Mouse (Mus musculus) limb, embryonic 14.5 days (tissue): ENCODE results near the gene Cox15. TPM values are rescaled to one million over a fixed set of nuclear protein-coding genes. Genes with fewer than 3 reads are reported as not detected.

ENCODE experiments used
- ATAC-seq: fragments of 200-750 bp; cut with Nextera tagmentation; 2 replicates; pipeline ENCODE4 v1.8.0; 2017; ENCODE audit warnings: low read depth, moderate number of reproducible peaks, moderate TSS enrichment; ENCODE audit not compliant: low FRiP score
- DNase-seq: peaks from one replicate; pipeline ENCODE4 v3.0.0-alpha.2; 2015; ENCODE audit warnings: low spot score
- H3K27ac ChIP-seq: fragments of 300-500 bp; sonication (generic); replicated peaks from 2 replicates; pipeline ENCODE4 v1.5.1; 2014; ENCODE audit warnings: low read depth, mild to moderate bottlenecking, low read length, moderate library complexity, mixed read lengths
- H3K27me3 ChIP-seq: fragments of 300-500 bp; sonication (generic); 2 replicates; pipeline ENCODE4 v1.6.1; 2014; ENCODE audit warnings: low read length, mixed read lengths; ENCODE audit not compliant: control insufficient read depth, insufficient read depth
- H3K36me3 ChIP-seq: fragments of 300-500 bp; sonication (generic); 2 replicates; pipeline ENCODE4 v1.6.1; 2014; ENCODE audit warnings: mild to moderate bottlenecking, low read length, moderate library complexity, mixed read lengths; ENCODE audit not compliant: control insufficient read depth, insufficient read depth
- H3K4me1 ChIP-seq: fragments of 300-500 bp; sonication (generic); 2 replicates; pipeline ENCODE4 v1.6.1; 2014; ENCODE audit warnings: antibody characterized with exemption, low read length, mixed read lengths; ENCODE audit not compliant: control insufficient read depth, insufficient read depth
- H3K4me2 ChIP-seq: fragments of 300-500 bp; sonication (generic); replicated peaks from 2 replicates; pipeline ENCODE4 v1.6.1; 2014; ENCODE audit warnings: low read depth, mild to moderate bottlenecking, low read length, moderate library complexity; ENCODE audit not compliant: severe bottlenecking
- H3K4me3 ChIP-seq: fragments of 300-500 bp; sonication (generic); replicated peaks from 2 replicates; pipeline ENCODE4 v1.5.1; 2014; ENCODE audit warnings: low read length
- H3K9ac ChIP-seq: fragments of 300-500 bp; sonication (generic); 2 replicates; pipeline ENCODE4 v1.6.1; 2014; ENCODE audit warnings: mild to moderate bottlenecking, low read depth, low read length, moderate library complexity; ENCODE audit not compliant: severe bottlenecking
- H3K9me3 ChIP-seq: fragments of 300-500 bp; sonication (generic); 2 replicates; pipeline ENCODE4 v1.6.1; 2016; ENCODE audit warnings: low read length; ENCODE audit not compliant: control insufficient read depth
- POLR2A ChIP-seq: fragments of 200-500 bp; IDR thresholded peaks from 2 replicates; pipeline ENCODE4 v1.8.0; 2012; ENCODE audit warnings: inconsistent platforms, mild to moderate bottlenecking, moderate library complexity, borderline replicate concordance; ENCODE audit not compliant: insufficient read depth, insufficient read length; ENCODE audit errors: extremely low read depth
- WGBS: fragments of 180-500 bp; shearing (Covaris S2); extraction: QIAGEN DNeasy Blood & Tissue Kit; methylation state at CpG from one replicate; pipeline ENCODE4 v1.1.7; 2014; 5-methylcytosine and 5-hydroxymethylcytosine counted together
- polyA plus RNA-seq, 2 experiments: library from polyadenylated mRNA; depleted of rRNA in 1 of 2; stranded (reverse) in 1 of 2; unstranded in 1 of 2; fragments of >200 nt; fragmentation: Nextera tagmentation in 1 of 2; extraction: Ambion mirVana in 1 of 2; gene quantifications; 2 replicates each; pipeline versions ENCODE4 v1.2.1 to v1.2.3; 2012 to 2014

The Cox15 gene
- polyA plus RNA-seq, 2 experiments, result 7.7 to 15.8 TPM

DNA sequence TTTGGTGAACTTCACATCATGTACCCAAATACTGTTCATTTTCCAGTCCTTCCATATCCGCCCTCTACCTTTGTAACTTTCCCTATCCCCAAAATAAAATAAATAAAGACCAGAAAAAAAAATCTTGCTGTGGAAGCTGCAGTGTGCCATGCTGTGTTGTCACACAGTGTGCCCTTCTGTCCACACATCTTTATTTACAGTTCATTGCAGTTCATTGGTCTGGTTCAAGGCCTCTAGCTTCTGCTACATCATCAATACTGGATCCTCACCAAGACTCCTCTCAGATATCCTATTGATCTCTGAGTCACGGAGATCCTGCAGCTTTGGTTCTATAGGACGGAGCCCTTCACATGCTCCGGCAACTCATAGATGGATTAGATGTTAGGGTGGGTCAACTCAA lies 39.7 kb upstream of the Cox15 start:
- 89% methylated on average over 4 of the region's 4 CpGs for WGBS

DNA sequence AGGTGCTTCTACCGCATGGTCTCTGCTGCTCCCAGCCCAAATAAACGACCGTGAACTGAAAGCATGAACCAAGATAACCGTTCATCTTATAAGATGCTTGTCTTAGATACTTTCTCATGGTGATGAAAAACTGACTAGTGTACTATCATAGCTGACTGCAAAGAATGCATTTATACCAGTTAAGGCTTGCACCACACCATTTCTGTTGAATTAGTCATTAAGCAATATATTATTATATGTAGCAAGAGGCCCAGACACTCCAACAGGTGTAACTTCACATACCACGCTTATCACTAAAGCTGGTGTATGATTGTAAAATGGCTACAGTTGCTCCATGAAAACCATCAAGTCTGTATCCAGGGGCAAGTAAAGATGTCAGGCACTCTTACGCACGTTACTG lies 37.0 kb upstream of the Cox15 start:
- WGBS, result 88% methylated on average over 7 of the region's 7 CpGs
- ATAC-seq (no peak), DNase-seq (no peak)

More for the DNA sequence above, 39.7 kb upstream of the Cox15 start:
- no peaks in the 10 kb centered on the region for H3K27me3 ChIP-seq
- no peak for ATAC-seq
- no peak for TF ChIP-seq POLR2A
- no peak for DNase-seq
- H3K9me3 ChIP-seq, result no peaks in the 10 kb centered on the region
- no peak overlapping the region for H3K4me3 ChIP-seq
- no peak overlapping the region for H3K27ac ChIP-seq
- no peaks in the 10 kb centered on the region for H3K4me1 ChIP-seq
- H3K36me3 ChIP-seq, result no peaks in the 10 kb centered on the region
- no peak overlapping the region for H3K4me2 ChIP-seq
- no peak overlapping the region for H3K9ac ChIP-seq

DNA sequence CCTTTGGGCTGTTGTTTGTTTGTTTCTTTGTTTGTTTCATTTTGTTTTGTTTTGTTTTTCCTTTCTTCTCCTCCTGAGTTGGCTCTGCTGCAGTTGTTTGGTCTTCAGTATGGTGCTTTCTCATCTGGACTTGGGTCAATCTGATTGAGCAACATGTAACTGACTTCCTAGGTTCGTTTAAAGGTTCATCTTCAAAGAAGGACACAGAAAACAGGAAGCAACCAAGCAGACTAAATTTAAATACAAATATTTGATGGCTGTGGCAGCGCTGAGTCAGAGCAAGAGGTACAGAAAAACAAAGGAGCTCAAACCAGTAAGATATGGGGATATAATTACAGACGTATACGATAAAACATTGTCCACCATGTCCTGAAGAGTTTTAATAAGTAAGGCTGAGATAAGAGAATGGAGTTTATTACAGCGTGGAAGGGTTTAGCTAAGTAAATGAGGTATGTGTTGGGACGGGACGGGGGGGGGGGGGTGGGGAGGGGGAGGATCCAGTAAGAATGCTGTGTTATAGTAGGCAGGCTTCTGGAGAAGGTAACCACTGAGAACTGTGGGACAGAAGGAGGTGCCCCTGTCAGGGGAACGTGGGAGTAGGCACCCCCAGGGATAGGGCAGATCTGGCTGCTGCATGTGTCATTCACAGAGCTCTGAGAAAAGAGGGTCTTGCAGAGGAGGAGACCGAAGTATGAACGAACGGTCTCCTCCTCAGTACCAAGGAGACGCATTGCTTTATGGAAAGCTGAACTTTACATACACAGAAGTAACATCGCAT lies 33.6 kb upstream of the Cox15 start:
- no peaks in the 10 kb centered on the region for H3K4me1 ChIP-seq
- ATAC-seq, result no peak
- H3K9me3 ChIP-seq, result no peaks in the 10 kb centered on the region
- TF ChIP-seq POLR2A, result no peak
- H3K36me3 ChIP-seq, result no peaks in the 10 kb centered on the region
- 79% methylated on average over 13 of the region's 13 CpGs for WGBS
- no peak for DNase-seq
- no peak overlapping the region for H3K9ac ChIP-seq
- no peak overlapping the region for H3K4me2 ChIP-seq
- H3K27me3 ChIP-seq, result no peaks in the 10 kb centered on the region
- H3K27ac ChIP-seq, result no peak overlapping the region
- no peak overlapping the region for H3K4me3 ChIP-seq

More for the DNA sequence above, 37.0 kb upstream of the Cox15 start:
- H3K27me3 ChIP-seq, result no peaks in the 10 kb centered on the region
- H3K4me2 ChIP-seq, result no peak overlapping the region
- no peak overlapping the region for H3K27ac ChIP-seq
- no peak overlapping the region for H3K9ac ChIP-seq
- H3K4me1 ChIP-seq, result no peaks in the 10 kb centered on the region
- no peaks in the 10 kb centered on the region for H3K9me3 ChIP-seq
- no peak for TF ChIP-seq POLR2A
- no peak overlapping the region for H3K4me3 ChIP-seq
- H3K36me3 ChIP-seq, result no peaks in the 10 kb centered on the region

DNA sequence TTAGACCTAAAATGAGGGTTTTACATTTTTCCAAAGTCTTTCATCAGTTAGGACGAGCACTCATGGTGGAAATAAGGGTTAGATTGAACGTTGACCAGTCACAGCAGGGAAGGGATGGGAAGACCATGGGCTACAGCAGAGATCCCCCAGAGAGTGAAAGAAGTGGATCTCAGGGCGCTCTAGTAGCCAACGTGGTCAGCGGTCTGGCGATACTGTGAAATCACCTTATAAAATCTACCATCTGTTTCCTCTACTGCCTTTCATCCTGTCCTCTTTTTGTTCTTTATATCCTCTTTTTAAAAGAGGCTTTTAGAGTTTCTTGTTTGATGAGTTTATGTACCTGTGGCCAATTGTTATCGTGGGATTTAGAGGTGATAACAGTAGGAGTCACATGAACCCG lies 32.0 kb upstream of the Cox15 start:
- WGBS, result 51% methylated on average over 8 of the region's 8 CpGs
- no peaks in the 10 kb centered on the region for H3K4me1 ChIP-seq
- ATAC-seq (no peak), DNase-seq (no peak)
- H3K27ac ChIP-seq, result no peak overlapping the region
- H3K4me2 ChIP-seq, result no peak overlapping the region
- no peaks in the 10 kb centered on the region for H3K36me3 ChIP-seq
- H3K27me3 ChIP-seq, result no peaks in the 10 kb centered on the region
- H3K9me3 ChIP-seq, result no peaks in the 10 kb centered on the region
- TF ChIP-seq POLR2A, result no peak
- H3K4me3 ChIP-seq, result no peak overlapping the region
- no peak overlapping the region for H3K9ac ChIP-seq

DNA sequence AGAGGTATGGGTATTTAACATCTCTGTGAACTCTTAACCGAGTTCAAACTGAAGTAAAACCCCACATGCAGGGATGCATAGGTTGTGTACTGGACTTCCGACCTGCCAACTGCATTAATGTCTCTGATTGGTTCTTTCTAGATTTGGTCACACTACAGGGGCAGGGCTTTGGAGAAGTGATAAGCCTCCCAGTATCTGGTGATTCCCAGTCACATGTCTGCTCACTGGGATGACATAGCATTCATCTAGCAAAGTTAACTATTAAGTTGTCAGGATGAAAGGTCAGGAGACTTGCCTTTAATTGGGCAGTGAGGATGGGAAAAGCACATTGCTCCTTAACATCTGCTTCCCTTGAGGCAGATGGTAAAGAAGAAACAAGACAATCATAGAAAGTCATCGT lies 29.2 kb upstream of the Cox15 start, which contains the start of gene Abcc2:
Abcc2 (plus strand) TSS at position 213 of the 400 bp plus-strand sequence.
- DNase-seq (no peak), ATAC-seq (no peak)
- no peak within 1 kb of the TSS for H3K27ac ChIP-seq
- H3K9ac ChIP-seq, result no peak within 1 kb of the TSS
- no peaks in the 10 kb centered on the region for H3K4me1 ChIP-seq
- 72% methylated on average over 3 of the region's 3 CpGs for WGBS
- H3K36me3 ChIP-seq, result no peaks in the 10 kb centered on the region
- no peaks in the 10 kb centered on the region for H3K9me3 ChIP-seq
- no peak for TF ChIP-seq POLR2A
- no peak within 1 kb of the TSS for H3K4me2 ChIP-seq
- H3K27me3 ChIP-seq, result no peaks in the 10 kb centered on the region
- no peak within 1 kb of the TSS for H3K4me3 ChIP-seq
